Mouse (Mus musculus) stomach, embryonic 16.5 days (tissue): Measurements from ENCODE around the gene Il18. TPM values are rescaled to one million over a fixed set of nuclear protein-coding genes. Genes with fewer than 3 reads are reported as not detected.
"Not testable (repeated sequence)": the region's sequence is repeated elsewhere in the genome, so short reads cannot be mapped to it uniquely, and the experiment has no call there.

Source experiments
- ATAC-seq: fragments of 200-750 bp; cut with Nextera tagmentation; 2 replicates; pipeline ENCODE4 v1.8.0; 2017; ENCODE audit warnings: moderate number of reproducible peaks, moderate TSS enrichment; ENCODE audit not compliant: insufficient read depth, low FRiP score
- H3K27ac ChIP-seq: fragments of 300-500 bp; sonication (generic); 2 replicates; pipeline ENCODE4 v1.5.1; 2014; ENCODE audit warnings: low read length
- H3K27me3 ChIP-seq: fragments of 300-500 bp; sonication (generic); 2 replicates; pipeline ENCODE4 v1.6.1; 2014; ENCODE audit warnings: low read length, control low read depth, mixed read lengths; ENCODE audit not compliant: control insufficient read depth, insufficient read depth
- H3K36me3 ChIP-seq: fragments of 300-500 bp; sonication (generic); 2 replicates; pipeline ENCODE4 v1.6.1; 2014; ENCODE audit warnings: low read length; ENCODE audit not compliant: control insufficient read depth, insufficient read depth
- H3K4me1 ChIP-seq: fragments of 300-500 bp; sonication (generic); 2 replicates; pipeline ENCODE4 v1.6.1; 2014; ENCODE audit warnings: low read length, control low read depth, mixed read lengths; ENCODE audit not compliant: control insufficient read depth, insufficient read depth
- H3K4me2 ChIP-seq: fragments of 300-500 bp; sonication (generic); 2 replicates; pipeline ENCODE4 v1.6.1; 2014; ENCODE audit warnings: low read depth, low read length, mixed read lengths
- H3K4me3 ChIP-seq: fragments of 300-500 bp; sonication (generic); replicated peaks from 2 replicates; pipeline ENCODE4 v1.5.1; 2014; ENCODE audit warnings: mild to moderate bottlenecking, low read length
- H3K9ac ChIP-seq: fragments of 300-500 bp; sonication (generic); 2 replicates; pipeline ENCODE4 v1.6.1; 2014; ENCODE audit warnings: low read length
- H3K9me3 ChIP-seq: fragments of 300-500 bp; sonication (generic); replicated peaks from 2 replicates; pipeline ENCODE4 v1.6.1; 2016; ENCODE audit warnings: low read length, control low read depth; ENCODE audit not compliant: control insufficient read depth
- WGBS: fragments of 180-500 bp; shearing (Covaris S2); extraction: QIAGEN DNeasy Blood & Tissue Kit; methylation state at CpG from one replicate; pipeline ENCODE4 v1.1.7; 2014; 5-methylcytosine and 5-hydroxymethylcytosine counted together
- polyA plus RNA-seq: library from polyadenylated mRNA; unstranded; fragments of >200 nt; fragmentation: Nextera tagmentation; extraction: Ambion mirVana; gene quantifications from 2 replicates; pipeline ENCODE4 v1.2.1, GENCODE M21; 2015

The Il18 gene
- polyA plus RNA-seq, 1 experiment from 2014 or later: 21.1 TPM

DNA sequence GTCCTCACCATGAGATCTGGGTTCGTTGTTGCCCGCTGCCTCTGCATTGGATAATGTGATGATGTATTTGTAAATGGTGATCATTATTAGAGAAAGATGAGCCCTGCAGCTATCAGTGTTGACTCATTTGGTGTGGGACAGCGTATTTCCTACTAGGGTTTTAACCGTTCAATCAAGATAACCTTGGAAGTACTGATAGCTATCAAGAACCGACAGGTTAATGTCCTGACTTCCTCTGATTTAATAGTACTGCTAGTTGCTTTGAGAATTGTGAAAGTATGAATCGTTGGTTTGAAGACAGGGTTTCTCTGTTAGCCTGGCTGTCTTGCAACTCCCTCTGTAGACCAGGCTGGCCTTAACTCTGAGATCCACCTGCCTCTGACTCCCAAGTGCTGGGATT is 49.7 kb downstream of the Il18 start:
- Histone ChIP-seq H3K27me3 (no peaks in the 10 kb centered on the region), H3K4me1 (peaks cover 15% of the 10 kb centered on the region), H3K9me3 (no peaks in the 10 kb centered on the region), H3K4me2 (peak overlapping the region; percentile 69), H3K36me3 (0 out of 2 replicates have a peak, but pooled peaks cover 6% of the 10 kb centered on the region), H3K27ac (peak overlapping the region; percentile 81), H3K4me3 (peak overlapping the region; percentile 82), H3K9ac (peak overlapping the region; percentile 92)
- no peak for ATAC-seq
- 2% methylated on average over 6 of the region's 6 CpGs for WGBS

DNA sequence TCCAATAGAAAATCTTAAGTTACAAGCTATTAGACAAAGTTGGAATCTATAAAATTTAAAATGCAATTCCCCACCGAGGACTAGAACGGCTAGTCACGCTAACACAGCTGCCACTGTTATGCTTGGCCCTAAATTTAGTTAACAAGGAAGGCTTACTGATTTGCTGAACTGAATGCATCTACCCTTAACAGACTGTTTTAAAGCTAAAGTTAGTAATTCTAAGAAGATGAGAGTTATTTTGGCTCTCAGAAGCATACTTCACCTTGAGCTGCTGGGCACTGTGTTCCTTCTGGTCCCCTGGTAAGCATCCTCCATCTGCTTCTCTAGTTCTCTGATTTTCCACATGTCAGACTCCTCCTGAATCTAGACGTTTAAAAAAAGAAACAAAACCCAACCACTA is 57.5 kb downstream of the Il18 start:
- Histone ChIP-seq H3K27me3 (no peaks in the 10 kb centered on the region), H3K27ac (no peak overlapping the region), H3K4me3 (no peak overlapping the region), H3K36me3 (peaks cover 23% of the 10 kb centered on the region; the same call in 1 of the 2 replicates), H3K4me2 (no peak overlapping the region), H3K9ac (no peak overlapping the region), H3K9me3 (no peaks in the 10 kb centered on the region), H3K4me1 (peaks cover 5% of the 10 kb centered on the region)
- WGBS: 81% methylated on average over 4 of the region's 4 CpGs
- no peak for ATAC-seq

DNA sequence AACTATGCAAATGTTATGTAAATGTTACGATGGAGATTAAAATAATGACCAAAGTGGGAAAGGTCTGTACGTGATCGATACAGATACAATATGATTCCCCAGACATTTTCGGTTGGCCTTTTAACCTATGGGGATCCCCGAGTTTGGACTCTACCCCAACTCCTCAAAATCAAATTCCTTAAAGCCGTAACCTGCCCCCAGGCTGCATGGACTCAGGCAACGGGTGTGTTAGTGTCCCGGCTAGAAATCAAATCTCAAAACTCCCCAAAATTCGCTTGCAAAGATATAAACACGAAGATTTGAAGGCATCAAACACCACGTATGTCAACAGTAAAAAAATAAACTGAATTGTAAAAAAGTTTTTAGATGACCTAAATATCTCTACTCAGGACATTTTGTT is 61.5 kb downstream of the Il18 start:
- WGBS: 31% methylated on average over 11 of the region's 11 CpGs
- peak overlapping the region; percentile 67 for H3K4me3 ChIP-seq
- H3K9me3 ChIP-seq: no peaks in the 10 kb centered on the region
- H3K27ac ChIP-seq: peak overlapping the region; percentile 97; the same call in 1 of the 2 replicates
- peaks cover 5% of the 10 kb centered on the region for H3K4me1 ChIP-seq
- peak overlapping the region; percentile 70 for H3K4me2 ChIP-seq
- no peak for ATAC-seq
- H3K9ac ChIP-seq: peak overlapping the region; percentile 91
- H3K36me3 ChIP-seq: peaks cover 13% of the 10 kb centered on the region; the same call in 1 of the 2 replicates
- H3K27me3 ChIP-seq: no peaks in the 10 kb centered on the region

DNA sequence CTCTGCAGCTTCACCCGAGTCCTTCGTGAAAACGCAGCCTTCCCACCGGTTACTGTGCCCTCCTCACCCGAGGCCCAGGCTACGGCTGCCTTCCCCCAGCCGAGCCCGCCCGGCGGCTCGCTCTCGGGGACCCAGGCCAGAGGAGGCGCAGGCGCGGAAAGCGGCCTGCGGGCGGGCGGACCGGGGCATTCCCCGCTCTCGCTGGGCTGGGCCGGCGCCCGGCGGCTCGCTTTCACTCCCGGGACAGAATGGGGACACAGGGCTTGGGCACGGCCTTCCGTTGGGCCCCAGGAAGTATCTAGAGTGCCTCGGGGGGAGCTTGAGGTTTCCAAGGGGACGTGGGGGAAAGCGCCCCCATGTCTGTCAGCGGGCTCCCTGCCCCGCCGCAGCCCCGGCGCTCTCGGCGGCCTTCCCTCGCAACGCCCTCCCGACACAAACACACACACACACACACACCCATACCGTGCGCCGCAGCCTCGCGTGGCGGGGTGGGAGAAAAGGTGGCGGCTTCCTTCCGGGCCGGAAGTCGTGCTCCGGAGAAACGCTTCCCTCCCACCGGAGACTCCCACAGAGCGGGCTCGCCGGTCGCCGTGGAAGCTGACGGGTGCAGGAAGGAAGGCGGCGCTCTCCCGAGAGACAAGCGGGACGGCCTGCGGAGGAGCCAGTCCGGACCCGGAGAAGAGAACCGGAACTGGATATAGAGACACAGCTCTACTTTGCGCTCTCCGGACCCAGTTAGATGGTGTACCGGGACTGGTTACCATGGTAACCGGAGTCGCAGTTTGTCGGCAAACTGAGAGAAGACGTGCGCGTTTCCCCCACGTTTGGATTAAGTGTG is 62.4 kb downstream of the Il18 start, which contains the start of the genes Pih1d2 and Nkapd1:
TSS of gene Pih1d2 (plus strand) at position 556 of the 838 bp plus-strand sequence.
TSS of gene Nkapd1 (minus strand) at position 699 of the 838 bp plus-strand sequence.
- Histone ChIP-seq H3K4me1 (peaks cover 5% of the 10 kb centered on the region), H3K9ac (peak within 1 kb of the TSS; percentile 91), H3K9me3 (no peaks in the 10 kb centered on the region), H3K4me2 (peak within 1 kb of the TSS; percentile 70), H3K4me3 (peak within 1 kb of the TSS; percentile 67), H3K27ac (peak within 1 kb of the TSS; percentile 97), H3K27me3 (no peaks in the 10 kb centered on the region), H3K36me3 (peaks cover 13% of the 10 kb centered on the region; the same call in 1 of the 2 replicates)
- ATAC-seq: peak; percentile 93
- WGBS: under 1% methylated on average over 71 of the region's 81 CpGs

DNA sequence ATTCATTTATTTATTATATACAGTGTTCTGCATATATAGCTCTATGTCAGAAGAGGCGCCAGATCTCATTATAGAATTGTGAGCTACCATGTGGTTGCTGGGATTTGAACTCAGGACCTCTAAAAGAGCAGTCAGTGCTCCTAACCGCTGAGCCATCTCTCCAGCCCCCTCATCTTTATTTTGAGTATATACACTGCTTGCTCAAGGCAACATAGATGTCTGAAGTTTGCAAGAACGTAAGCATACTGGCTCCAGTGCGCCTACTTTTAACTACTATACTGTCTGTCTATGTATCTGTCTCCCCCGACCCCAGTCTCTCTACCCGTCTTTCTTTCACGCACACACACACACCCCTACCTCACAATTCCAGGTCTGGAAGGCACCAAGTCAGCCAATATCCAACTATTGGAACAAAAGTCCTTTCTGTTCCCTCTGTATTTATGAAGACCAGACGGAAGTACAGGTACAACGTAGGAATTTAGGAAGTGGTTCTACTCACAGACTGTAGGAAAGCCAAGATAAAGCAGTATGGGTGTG is 63.2 kb downstream of the Il18 start:
- ATAC-seq: no peak
- H3K9ac ChIP-seq: no peak overlapping the region
- H3K4me3 ChIP-seq: peak overlapping the region; percentile 67

DNA sequence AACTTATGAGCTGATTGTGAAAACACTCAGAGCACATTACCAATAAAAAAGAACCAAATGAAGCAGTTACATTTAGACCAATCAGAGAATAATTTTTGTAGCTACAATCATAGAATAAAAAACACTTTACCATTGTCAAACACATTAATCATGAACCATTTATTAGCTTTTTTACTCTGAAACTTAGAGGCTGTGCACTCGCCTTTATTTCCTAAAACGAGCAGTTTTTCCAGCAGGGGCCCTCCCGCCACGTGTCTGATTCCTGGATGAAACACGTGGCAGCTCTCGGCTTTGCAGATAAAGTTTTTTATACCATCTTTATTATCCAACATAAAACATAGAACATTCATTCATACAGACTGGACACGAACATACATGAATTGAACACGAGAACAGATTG is 76.3 kb downstream of the Il18 start:
- not testable (repeated sequence) for H3K9me3 ChIP-seq, ATAC-seq, H3K36me3 ChIP-seq, H3K4me1 ChIP-seq, H3K27me3 ChIP-seq, H3K27ac ChIP-seq, H3K4me3 ChIP-seq, H3K4me2 ChIP-seq, H3K9ac ChIP-seq
- WGBS: 88% methylated on average over 6 of the region's 8 CpGs

More for the DNA sequence above, 63.2 kb downstream of the Il18 start:
- peaks cover 13% of the 10 kb centered on the region; the same call in 1 of the 2 replicates for H3K36me3 ChIP-seq
- peak overlapping the region; percentile 70 for H3K4me2 ChIP-seq
- H3K27ac ChIP-seq: no peak overlapping the region
- WGBS: 63% methylated on average over 9 of the region's 9 CpGs
- no peaks in the 10 kb centered on the region for H3K27me3 ChIP-seq
- no peaks in the 10 kb centered on the region for H3K9me3 ChIP-seq
- H3K4me1 ChIP-seq: peaks cover 5% of the 10 kb centered on the region

Other genes with a start within 250 kb of the Il18 start
- 229 and 338 TPM in 2 replicates for gene Rpl10-ps3, start 209.9 kb upstream of the Il18 start, polyA plus RNA-seq
- 17.9 and 25.0 TPM in 2 replicates for gene Plet1, start 60.3 kb upstream of the Il18 start, polyA plus RNA-seq
- gene Pts, start 26.1 kb upstream of the Il18 start, polyA plus RNA-seq: 85.1 and 91.8 TPM in 2 replicates
- 2.0 and 2.2 TPM in 2 replicates for gene Bco2, start 354 bp downstream of the Il18 start, polyA plus RNA-seq
- 0.13 TPM in 1 of 2 replicates, not detected in the other for gene Tex12, start 6.5 kb downstream of the Il18 start, polyA plus RNA-seq
- 380 and 381 TPM in 2 replicates for gene Sdhd, start 49.0 kb downstream of the Il18 start, polyA plus RNA-seq
- gene Timm8b, start 49.1 kb downstream of the Il18 start, polyA plus RNA-seq: 204 and 234 TPM in 2 replicates
- 3.7 and 3.9 TPM in 2 replicates for gene Pih1d2, start 62.5 kb downstream of the Il18 start, polyA plus RNA-seq
- gene Nkapd1, start 62.6 kb downstream of the Il18 start, polyA plus RNA-seq: 15.5 and 18.2 TPM in 2 replicates
- 40.5 and 49.8 TPM in 2 replicates for gene Dlat, start 105.0 kb downstream of the Il18 start, polyA plus RNA-seq
- gene Dixdc1, start 184.7 kb downstream of the Il18 start, polyA plus RNA-seq: 8.7 and 9.7 TPM in 2 replicates
- 13.6 and 14.2 TPM in 2 replicates for gene 2310030G06Rik, start 191.7 kb downstream of the Il18 start, polyA plus RNA-seq
- gene Cryab, start 196.5 kb downstream of the Il18 start, polyA plus RNA-seq: 104 and 143 TPM in 2 replicates
- 9.0 and 27.1 TPM in 2 replicates for gene Hspb2, start 197.5 kb downstream of the Il18 start, polyA plus RNA-seq
- gene Fdxacb1, start 213.4 kb downstream of the Il18 start, polyA plus RNA-seq: 11.1 and 11.7 TPM in 2 replicates
- gene Alg9, start 220.2 kb downstream of the Il18 start, polyA plus RNA-seq: 36.7 and 40.5 TPM in 2 replicates
- gene 1110032A03Rik, start 220.7 kb downstream of the Il18 start, polyA plus RNA-seq: 28.5 and 31.1 TPM in 2 replicates